Mouse (Mus musculus) gonadal fat pad, adult 2 months (tissue): ENCODE results near the gene Lpcat1. TPM values are rescaled to one million over a fixed set of nuclear protein-coding genes. Genes with fewer than 3 reads are reported as not detected.

Experiments used
- DNase-seq: peaks from one replicate; pipeline ENCODE4 v3.0.0-alpha.2; 2012; ENCODE audit warnings: low read depth
- polyA plus RNA-seq: library from polyadenylated mRNA; depleted of rRNA; stranded (reverse); fragments of >200 nt; gene quantifications from 2 replicates; pipeline ENCODE4 v1.2.3, GENCODE M21; 2012; rRNA removed

Lpcat1 gene
- polyA plus RNA-seq: 19.8 and 23.4 TPM in 2 replicates

- no peak for DNase-seq
Measured at GRCm38 (mm10) chr13:73467034-73467420, at the start of gene Lpcat1. Gene Lpcat1, plus strand, starts transcription at chr13:73467197.

- no peak for DNase-seq
Measured at GRCm38 (mm10) chr13:73417478-73418220, 49.3 kb upstream of the Lpcat1 start.

GRCm38 (mm10) chr13:73418297-73418696 is 48.7 kb upstream of the Lpcat1 start:
- DNase-seq: no peak

GRCm38 (mm10) chr13:73419244-73419643 is 47.8 kb upstream of the Lpcat1 start:
- DNase-seq: no peak

GRCm38 (mm10) chr13:73423043-73423442 is 44.0 kb upstream of the Lpcat1 start:
- DNase-seq: no peak

GRCm38 (mm10) chr13:73425035-73425434 is 42.0 kb upstream of the Lpcat1 start:
- no peak for DNase-seq

GRCm38 (mm10) chr13:73425839-73426490 is 41.0 kb upstream of the Lpcat1 start:
- DNase-seq: no peak

GRCm38 (mm10) chr13:73426587-73426986 is 40.4 kb upstream of the Lpcat1 start:
- DNase-seq: no peak

GRCm38 (mm10) chr13:73429605-73430321 is 37.2 kb upstream of the Lpcat1 start:
- DNase-seq: no peak

GRCm38 (mm10) chr13:73432466-73433149 is 34.4 kb upstream of the Lpcat1 start:
- no peak for DNase-seq

GRCm38 (mm10) chr13:73433681-73434535 is 33.1 kb upstream of the Lpcat1 start:
- DNase-seq: no peak

GRCm38 (mm10) chr13:73434687-73435086 is 32.3 kb upstream of the Lpcat1 start:
- no peak for DNase-seq

- no peak for DNase-seq
Measured at GRCm38 (mm10) chr13:73435662-73436061, 31.3 kb upstream of the Lpcat1 start.

- DNase-seq: no peak
Measured at GRCm38 (mm10) chr13:73439057-73439456, 27.9 kb upstream of the Lpcat1 start.

- DNase-seq: no peak
Measured at GRCm38 (mm10) chr13:73441032-73441431, 26.0 kb upstream of the Lpcat1 start.

GRCm38 (mm10) chr13:73441686-73442085 is 25.3 kb upstream of the Lpcat1 start:
- DNase-seq: no peak

- no peak for DNase-seq
Measured at GRCm38 (mm10) chr13:73442431-73442830, 24.6 kb upstream of the Lpcat1 start.

- DNase-seq: no peak
Measured at GRCm38 (mm10) chr13:73443093-73443821, 23.7 kb upstream of the Lpcat1 start.

GRCm38 (mm10) chr13:73445087-73445486 is 21.9 kb upstream of the Lpcat1 start:
- no peak for DNase-seq

GRCm38 (mm10) chr13:73446076-73446475 is 20.9 kb upstream of the Lpcat1 start:
- DNase-seq: no peak
